Mouse (Mus musculus): ENCODE data around the gene Chrm5. TPM values are rescaled to one million over a fixed set of nuclear protein-coding genes. Genes with fewer than 3 reads are reported as not detected.

The Chrm5 gene
- total RNA-seq, 2 experiments from 2014 or later, result not detected

DNA sequence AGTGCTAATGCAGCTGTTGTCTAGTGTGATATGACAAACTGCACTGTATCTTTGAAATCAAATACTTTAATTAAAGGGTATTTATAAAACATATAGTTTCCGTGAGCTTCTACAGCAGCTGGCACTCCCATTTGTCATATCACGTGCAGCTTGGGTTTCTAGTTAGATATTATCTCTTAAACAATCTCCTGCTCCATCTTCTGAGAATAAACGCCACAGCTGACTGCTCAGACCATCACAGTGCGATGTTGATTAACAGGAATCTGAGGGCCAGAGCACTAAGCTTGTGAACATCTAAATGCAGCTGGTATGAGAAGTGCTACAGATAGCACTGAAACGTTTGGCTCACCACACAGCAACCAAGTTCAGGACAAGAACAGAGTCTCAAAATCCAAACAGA, 50.2 kb downstream of the Chrm5 start:
- ATAC-seq (replicated peaks; ENCODE audit: poor library complexity), result no peak

DNA sequence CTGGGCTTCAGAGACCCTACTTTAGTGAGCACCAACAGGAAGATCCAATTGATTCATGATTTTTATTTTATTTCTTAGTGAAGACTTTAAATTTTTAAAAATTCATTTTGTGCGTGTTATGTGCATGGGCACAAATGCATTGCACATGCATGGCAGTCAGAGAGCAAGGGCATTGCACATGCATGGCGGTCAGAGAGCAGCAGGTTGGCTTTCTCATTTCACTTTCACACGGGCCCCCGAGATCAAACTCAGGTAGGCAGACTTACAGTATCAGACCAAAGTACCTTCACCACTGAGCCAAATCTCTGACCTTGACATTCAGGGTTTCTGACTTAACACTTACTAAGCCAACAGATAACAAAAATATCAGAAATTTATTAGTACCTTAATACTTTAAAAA, 50.9 kb downstream of the Chrm5 start:
- ATAC-seq (replicated peaks; ENCODE audit: poor library complexity), result no peak

Other genes with a start within 250 kb of the Chrm5 start
- 20.5 and 25.2 TPM in 2 replicates for gene Lpcat4, start 241.3 kb downstream of the Chrm5 start, total RNA-seq (2015)
- gene Lpcat4, start 241.3 kb downstream of the Chrm5 start, total RNA-seq (2017), result 7.8 and 8.5 TPM in 2 replicates
- gene Nutm1, start 221.5 kb downstream of the Chrm5 start, total RNA-seq (2015), result not detected in 2 replicates
- gene Nutm1, start 221.5 kb downstream of the Chrm5 start, total RNA-seq (2017), result not detected in 2 replicates
- gene Nop10, start 218.8 kb downstream of the Chrm5 start, total RNA-seq (2015), result 153 and 154 TPM in 2 replicates
- 182 and 256 TPM in 2 replicates for gene Nop10, start 218.8 kb downstream of the Chrm5 start, total RNA-seq (2017)
- 55.6 and 71.4 TPM in 2 replicates for gene Slc12a6, start 214.9 kb downstream of the Chrm5 start, total RNA-seq (2015)
- gene Slc12a6, start 214.9 kb downstream of the Chrm5 start, total RNA-seq (2017), result 50.6 and 58.6 TPM in 2 replicates
- gene Gm21985, start 214.5 kb downstream of the Chrm5 start, total RNA-seq (2015), result 0.17 TPM in 1 of 2 replicates, not detected in the other
- 0.57 and 1.3 TPM in 2 replicates for gene Gm21985, start 214.5 kb downstream of the Chrm5 start, total RNA-seq (2017)
- gene Emc4, start 112.7 kb downstream of the Chrm5 start, total RNA-seq (2015), result 97.1 and 106 TPM in 2 replicates
- 73.0 and 77.6 TPM in 2 replicates for gene Emc4, start 112.7 kb downstream of the Chrm5 start, total RNA-seq (2017)
- 20.3 and 24.7 TPM in 2 replicates for gene Katnbl1, start 101.6 kb downstream of the Chrm5 start, total RNA-seq (2015)
- gene Katnbl1, start 101.6 kb downstream of the Chrm5 start, total RNA-seq (2017), result 15.7 and 20.2 TPM in 2 replicates
- 14.6 and 16.7 TPM in 2 replicates for gene Emc7, start 25.8 kb downstream of the Chrm5 start, total RNA-seq (2015)
- gene Emc7, start 25.8 kb downstream of the Chrm5 start, total RNA-seq (2017), result 9.0 and 10.5 TPM in 2 replicates
- gene Aven, start 12.2 kb upstream of the Chrm5 start, total RNA-seq (2015), result 18.7 and 19.6 TPM in 2 replicates
- 30.9 and 41.0 TPM in 2 replicates for gene Aven, start 12.2 kb upstream of the Chrm5 start, total RNA-seq (2017)

All from megakaryocyte progenitor cell, adult 5-6 weeks (primary cell).